Mouse (Mus musculus) midbrain, embryonic 15.5 days (tissue): ENCODE results near the gene Sdc3. TPM values are rescaled to one million over a fixed set of nuclear protein-coding genes. Genes with fewer than 3 reads are reported as not detected.

ENCODE experiments used
- ATAC-seq: fragments of 200-750 bp; cut with Nextera tagmentation; replicated peaks from 2 replicates; pipeline ENCODE4 v1.8.0; 2017; ENCODE audit warnings: moderate TSS enrichment
- H3K27ac ChIP-seq: fragments of 300-500 bp; sonication (generic); 2 replicates; pipeline ENCODE4 v1.5.1; 2015; ENCODE audit warnings: mild to moderate bottlenecking, inconsistent platforms
- H3K27me3 ChIP-seq: fragments of 300-500 bp; sonication (generic); replicated peaks from 2 replicates; pipeline ENCODE4 v1.6.1; 2015; ENCODE audit warnings: inconsistent platforms
- H3K36me3 ChIP-seq: fragments of 300-500 bp; sonication (generic); replicated peaks from 2 replicates; pipeline ENCODE4 v1.6.1; 2015; ENCODE audit warnings: inconsistent platforms
- H3K4me1 ChIP-seq: fragments of 300-500 bp; sonication (generic); 2 replicates; pipeline ENCODE4 v1.6.1; 2015; ENCODE audit warnings: inconsistent platforms
- H3K4me2 ChIP-seq: fragments of 300-500 bp; sonication (generic); 2 replicates; pipeline ENCODE4 v1.6.1; 2015; ENCODE audit warnings: inconsistent platforms, mild to moderate bottlenecking, moderate library complexity
- H3K4me3 ChIP-seq: fragments of 300-500 bp; sonication (generic); 2 replicates; pipeline ENCODE4 v1.5.1; 2015; ENCODE audit warnings: mild to moderate bottlenecking, inconsistent platforms
- H3K9ac ChIP-seq: fragments of 300-500 bp; sonication (generic); 2 replicates; pipeline ENCODE4 v1.6.1; 2015; ENCODE audit warnings: mild to moderate bottlenecking, inconsistent platforms
- H3K9me3 ChIP-seq: fragments of 300-500 bp; sonication (generic); 2 replicates; pipeline ENCODE4 v1.6.1; 2016; ENCODE audit warnings: inconsistent platforms
- whole genome bisulfite sequencing: fragments of 180-500 bp; shearing (Covaris S2); methylation state at CpG from one replicate; pipeline ENCODE4 v1.1.7; 2015; ENCODE audit warnings: mixed read lengths; 5-methylcytosine and 5-hydroxymethylcytosine counted together
- polyA plus RNA-seq: library from polyadenylated mRNA; unstranded; fragments of >200 nt; fragmentation: Nextera tagmentation; extraction: Ambion mirVana; gene quantifications from 2 replicates; pipeline ENCODE4 v1.2.1, GENCODE M21; 2015

Sdc3 gene
- polyA plus RNA-seq, 1 experiment from 2014 or later: 180 TPM

DNA sequence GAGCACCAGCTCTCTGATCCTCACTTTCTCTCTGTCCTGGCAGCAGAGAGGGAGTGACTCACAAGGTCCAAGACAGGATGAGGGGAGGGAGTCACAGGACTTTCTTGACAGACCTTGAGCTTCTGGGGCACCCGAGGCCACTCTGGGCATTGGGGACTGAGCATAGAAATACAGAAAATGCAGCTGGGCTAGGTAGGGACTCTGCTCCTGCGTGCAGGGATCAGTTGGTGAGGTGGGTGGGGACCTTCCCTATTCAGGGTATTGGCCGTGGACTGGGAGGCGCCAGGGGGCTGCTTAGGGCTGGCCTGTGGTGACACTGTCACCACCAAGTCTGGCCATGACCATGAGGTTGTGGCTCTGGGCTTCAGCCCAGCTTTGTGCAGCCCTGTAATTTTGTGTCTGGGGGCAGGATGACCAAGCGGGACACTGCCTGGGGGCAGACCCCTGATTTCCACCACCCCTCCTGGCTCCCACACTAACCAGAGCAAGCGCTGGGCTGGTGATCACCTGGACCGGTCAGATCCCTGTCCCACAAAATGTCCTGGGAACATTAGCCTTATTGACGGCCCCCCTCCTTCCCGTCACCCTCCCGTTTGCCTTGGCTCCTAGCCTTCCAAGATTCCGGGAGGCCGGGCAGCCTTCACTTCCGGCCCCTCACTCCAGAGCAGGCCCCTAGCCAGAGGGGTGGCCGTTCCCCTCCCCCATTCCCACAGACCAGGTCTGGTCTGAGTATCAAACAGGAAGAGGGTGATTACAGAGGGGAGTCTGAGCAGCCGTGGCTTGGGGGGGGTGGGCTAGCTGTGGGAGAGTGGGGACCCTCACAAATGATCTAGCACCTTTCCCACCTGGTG is 5.1 kb downstream of the Sdc3 start:
- no peak overlapping the region for H3K27ac ChIP-seq
- no peaks in the 10 kb centered on the region for H3K36me3 ChIP-seq
- WGBS: 36% methylated on average over 15 of the region's 15 CpGs
- peaks cover 72% of the 10 kb centered on the region for H3K4me1 ChIP-seq
- H3K27me3 ChIP-seq: no peaks in the 10 kb centered on the region
- H3K4me2 ChIP-seq: peak overlapping the region; percentile 28
- no peak overlapping the region for H3K4me3 ChIP-seq
- no peaks in the 10 kb centered on the region for H3K9me3 ChIP-seq
- ATAC-seq: no peak
- H3K9ac ChIP-seq: no peak overlapping the region

DNA sequence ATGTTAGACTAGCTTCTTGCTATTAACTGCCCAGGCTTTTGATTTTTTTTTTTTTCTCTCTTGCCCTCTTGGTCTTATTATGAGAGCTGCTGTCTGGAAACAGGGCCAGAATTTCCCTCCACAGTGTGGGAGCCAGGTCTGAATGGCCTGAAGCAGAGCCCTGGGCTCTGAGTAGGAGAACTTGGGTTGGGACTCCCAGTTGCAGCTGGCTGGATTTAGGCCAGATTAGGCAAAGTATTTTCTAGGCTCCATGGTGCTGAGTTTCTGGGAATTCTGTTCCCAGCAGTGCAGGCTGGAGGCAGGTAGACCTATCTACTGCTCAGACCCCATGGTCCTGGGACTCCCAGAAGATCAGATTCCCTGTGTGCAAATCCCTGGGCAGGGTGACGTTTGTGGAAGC is 6.1 kb downstream of the Sdc3 start:
- 53% methylated on average over 1 of the region's 1 CpGs for WGBS
- Histone ChIP-seq H3K4me3 (no peak overlapping the region), H3K36me3 (no peaks in the 10 kb centered on the region), H3K27me3 (no peaks in the 10 kb centered on the region), H3K9me3 (no peaks in the 10 kb centered on the region), H3K27ac (no peak overlapping the region), H3K4me2 (no peak overlapping the region), H3K4me1 (peaks cover 78% of the 10 kb centered on the region), H3K9ac (no peak overlapping the region)
- ATAC-seq: no peak

DNA sequence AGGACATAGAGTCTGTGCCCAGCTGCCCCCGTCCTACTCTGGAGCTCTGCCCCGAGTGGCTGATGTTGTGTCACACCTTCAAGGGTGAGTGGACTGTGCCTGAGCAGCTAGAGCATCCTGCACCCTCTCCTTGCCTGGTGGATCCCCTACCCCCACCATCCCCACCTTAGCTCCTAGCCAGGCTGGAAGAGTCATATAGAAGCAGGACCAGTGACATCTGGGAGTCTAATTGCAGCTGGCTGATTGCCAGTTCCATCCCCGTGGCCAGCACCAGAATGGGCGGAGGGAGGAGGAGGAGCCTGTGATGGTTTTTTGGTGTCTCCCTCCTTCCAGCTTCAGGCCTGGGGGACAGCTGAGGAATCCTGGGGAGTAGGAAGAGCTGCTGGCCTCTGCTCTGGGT is 6.8 kb downstream of the Sdc3 start:
- no peak overlapping the region for H3K4me2 ChIP-seq
- no peak overlapping the region for H3K27ac ChIP-seq
- no peaks in the 10 kb centered on the region for H3K36me3 ChIP-seq
- 37% methylated on average over 4 of the region's 4 CpGs for WGBS
- no peaks in the 10 kb centered on the region for H3K9me3 ChIP-seq
- H3K4me1 ChIP-seq: peaks cover 81% of the 10 kb centered on the region
- no peaks in the 10 kb centered on the region for H3K27me3 ChIP-seq
- no peak for ATAC-seq
- no peak overlapping the region for H3K9ac ChIP-seq
- H3K4me3 ChIP-seq: no peak overlapping the region

DNA sequence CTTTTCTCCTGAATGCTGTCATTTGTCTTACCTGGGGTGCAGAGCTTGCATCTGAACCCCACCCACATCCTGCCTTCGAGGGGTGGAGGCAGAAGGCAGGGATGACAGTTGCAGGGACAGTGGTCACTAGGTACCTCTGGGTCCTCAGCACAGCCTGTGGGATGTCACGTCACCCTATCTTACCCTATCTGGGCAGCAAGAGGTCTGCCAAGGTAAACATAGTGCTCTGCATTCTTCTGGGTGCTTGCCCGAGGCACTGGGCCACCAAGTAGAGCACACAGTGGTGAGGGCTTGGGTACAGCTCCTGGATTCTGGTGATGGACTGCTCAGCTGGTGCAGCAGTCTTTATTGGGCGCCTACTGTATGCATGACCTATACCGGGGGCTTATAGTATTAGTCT is 7.2 kb downstream of the Sdc3 start:
- H3K27me3 ChIP-seq: no peaks in the 10 kb centered on the region
- 83% methylated on average over 5 of the region's 5 CpGs for WGBS
- H3K36me3 ChIP-seq: no peaks in the 10 kb centered on the region
- H3K9me3 ChIP-seq: no peaks in the 10 kb centered on the region
- no peak overlapping the region for H3K27ac ChIP-seq
- peaks cover 81% of the 10 kb centered on the region for H3K4me1 ChIP-seq
- no peak overlapping the region for H3K4me2 ChIP-seq
- no peak overlapping the region for H3K4me3 ChIP-seq
- ATAC-seq: no peak
- H3K9ac ChIP-seq: no peak overlapping the region

DNA sequence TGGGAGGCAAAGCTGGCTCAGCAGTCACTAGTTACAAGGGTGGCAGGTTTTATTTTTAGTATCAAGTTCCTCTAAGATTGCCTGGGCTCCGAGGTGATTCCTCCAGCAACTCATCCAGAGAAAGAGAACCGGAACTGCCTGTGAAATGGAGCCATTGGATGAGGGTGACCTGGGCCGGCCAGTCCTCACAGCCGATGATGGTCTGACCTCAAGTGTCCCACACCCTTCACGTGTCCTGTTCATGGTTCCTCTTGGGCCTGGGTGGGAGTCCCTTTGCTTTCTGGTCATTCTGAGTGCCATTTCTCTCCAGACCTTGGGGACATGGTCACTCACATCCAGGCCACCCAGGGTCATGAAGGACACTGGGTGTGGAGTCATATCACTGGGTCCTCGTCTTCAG is 7.8 kb downstream of the Sdc3 start:
- 83% methylated on average over 6 of the region's 6 CpGs for WGBS
- H3K36me3 ChIP-seq: no peaks in the 10 kb centered on the region
- ATAC-seq: no peak
- peaks cover 81% of the 10 kb centered on the region for H3K4me1 ChIP-seq
- no peaks in the 10 kb centered on the region for H3K27me3 ChIP-seq
- no peaks in the 10 kb centered on the region for H3K9me3 ChIP-seq
- no peak overlapping the region for H3K4me2 ChIP-seq
- no peak overlapping the region for H3K9ac ChIP-seq
- no peak overlapping the region for H3K4me3 ChIP-seq
- no peak overlapping the region for H3K27ac ChIP-seq

DNA sequence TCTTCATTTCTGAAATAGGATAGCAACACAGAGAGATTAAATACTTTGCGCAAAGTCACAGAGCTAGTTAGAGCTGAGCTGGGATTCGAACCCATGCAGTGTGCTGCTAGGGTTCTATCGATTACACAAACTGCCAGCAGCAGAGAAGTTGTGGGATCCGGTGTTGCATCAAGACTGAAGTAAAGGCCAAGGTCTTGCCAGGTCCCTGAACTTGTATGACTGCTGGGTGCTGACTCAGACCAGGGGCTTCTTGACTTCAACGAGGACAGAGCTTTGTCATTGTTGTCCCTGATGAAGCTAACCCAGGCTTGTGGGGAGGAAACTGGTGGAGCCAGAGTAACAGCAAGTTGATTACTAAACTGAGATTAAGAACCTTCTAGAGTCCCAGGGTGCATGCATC is 8.9 kb downstream of the Sdc3 start:
- no peak overlapping the region for H3K9ac ChIP-seq
- H3K4me3 ChIP-seq: no peak overlapping the region
- no peak overlapping the region for H3K27ac ChIP-seq
- 90% methylated on average over 5 of the region's 5 CpGs for WGBS
- peaks cover 80% of the 10 kb centered on the region for H3K4me1 ChIP-seq
- H3K27me3 ChIP-seq: no peaks in the 10 kb centered on the region
- no peaks in the 10 kb centered on the region for H3K9me3 ChIP-seq
- no peak overlapping the region for H3K4me2 ChIP-seq
- no peaks in the 10 kb centered on the region for H3K36me3 ChIP-seq
- no peak for ATAC-seq

DNA sequence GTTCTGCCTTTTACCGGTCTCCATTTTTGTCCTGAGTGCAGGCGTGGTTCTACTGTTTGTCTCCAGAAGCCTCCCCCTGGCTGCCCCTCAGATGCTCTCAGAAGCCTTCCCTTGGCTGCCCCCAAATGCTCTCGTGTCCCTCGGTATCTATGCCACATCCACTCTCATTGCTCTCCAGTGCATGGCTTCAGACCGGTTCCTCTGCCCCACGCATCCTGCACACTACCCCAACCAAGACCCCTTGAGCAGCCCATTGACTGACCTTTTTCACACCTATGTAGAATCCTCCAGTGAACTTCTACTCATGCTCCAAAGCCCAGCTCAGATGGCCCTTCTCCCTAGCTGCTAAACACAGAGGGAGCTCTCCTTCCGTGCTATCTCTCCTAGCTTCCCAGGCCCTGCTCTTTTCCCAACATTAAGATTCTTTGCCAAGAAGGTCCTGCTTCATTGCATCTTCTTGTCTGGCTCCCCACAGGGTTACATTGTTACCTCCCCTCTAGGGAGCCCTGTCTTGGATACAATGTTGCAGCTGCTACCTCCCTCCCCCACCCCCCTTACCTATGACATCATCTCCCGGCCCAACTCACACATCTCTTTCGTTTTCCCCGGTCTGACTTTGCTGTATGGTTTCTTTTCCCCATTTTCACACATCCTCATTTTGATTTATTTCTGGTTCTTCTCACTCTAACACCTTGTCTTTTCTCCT is 9.4 kb downstream of the Sdc3 start:
- H3K27me3 ChIP-seq: no peaks in the 10 kb centered on the region
- H3K9me3 ChIP-seq: no peaks in the 10 kb centered on the region
- no peak overlapping the region for H3K9ac ChIP-seq
- H3K4me2 ChIP-seq: no peak overlapping the region
- no peak for ATAC-seq
- no peak overlapping the region for H3K4me3 ChIP-seq
- no peaks in the 10 kb centered on the region for H3K36me3 ChIP-seq
- H3K27ac ChIP-seq: no peak overlapping the region
- H3K4me1 ChIP-seq: peaks cover 75% of the 10 kb centered on the region
- 49% methylated on average over 10 of the region's 10 CpGs for WGBS

DNA sequence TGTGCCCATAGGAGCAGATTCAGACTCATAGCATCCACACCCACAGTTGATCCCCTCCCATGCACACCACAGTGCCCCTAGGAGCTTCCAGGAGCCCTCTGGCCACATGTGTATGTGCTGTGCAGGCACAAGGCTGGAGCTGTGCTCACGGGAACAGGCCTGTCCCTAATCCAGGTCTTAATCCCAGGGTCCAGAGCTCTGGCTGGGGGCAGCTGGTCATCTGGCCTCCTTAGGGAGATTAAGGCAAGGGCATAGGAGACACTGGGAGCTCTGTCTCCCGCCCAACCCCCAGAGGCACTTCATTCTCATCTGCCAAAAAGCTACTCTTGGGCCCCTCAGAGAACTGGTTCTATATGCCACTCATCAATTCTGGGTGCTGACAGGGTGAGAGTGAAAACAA is 11.3 kb downstream of the Sdc3 start:
- no peak for ATAC-seq
- WGBS: 48% methylated on average over 2 of the region's 2 CpGs
- Histone ChIP-seq H3K4me2 (no peak overlapping the region), H3K9me3 (no peaks in the 10 kb centered on the region), H3K9ac (no peak overlapping the region), H3K4me1 (peaks cover 66% of the 10 kb centered on the region), H3K4me3 (no peak overlapping the region), H3K36me3 (no peaks in the 10 kb centered on the region), H3K27ac (peak overlapping the region; percentile 77), H3K27me3 (no peaks in the 10 kb centered on the region)

DNA sequence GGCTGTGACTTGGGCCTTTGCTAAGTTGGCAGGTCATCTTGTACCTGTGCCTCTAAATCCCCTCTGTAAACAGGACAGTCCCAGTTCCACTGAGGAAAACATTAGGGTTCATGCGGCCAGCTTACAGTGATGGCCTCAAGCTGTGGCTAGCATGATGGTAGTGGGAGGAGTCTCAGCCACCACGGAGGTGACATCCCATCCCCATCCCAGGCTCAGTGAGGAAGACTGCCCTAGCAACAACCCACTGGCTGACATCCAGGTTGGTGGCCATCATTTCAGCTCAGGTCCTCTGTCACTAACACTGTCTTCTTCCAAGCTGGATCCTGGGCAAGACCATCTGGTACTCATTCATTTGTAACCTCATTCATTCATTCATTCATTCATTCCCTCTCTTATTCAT is 12.0 kb downstream of the Sdc3 start:
- peaks cover 64% of the 10 kb centered on the region for H3K4me1 ChIP-seq
- peak overlapping the region; percentile 77 for H3K27ac ChIP-seq
- no peaks in the 10 kb centered on the region for H3K36me3 ChIP-seq
- no peak overlapping the region for H3K4me2 ChIP-seq
- no peaks in the 10 kb centered on the region for H3K27me3 ChIP-seq
- WGBS: 58% methylated on average over 2 of the region's 2 CpGs
- no peaks in the 10 kb centered on the region for H3K9me3 ChIP-seq
- H3K4me3 ChIP-seq: no peak overlapping the region
- no peak overlapping the region for H3K9ac ChIP-seq
- no peak for ATAC-seq

DNA sequence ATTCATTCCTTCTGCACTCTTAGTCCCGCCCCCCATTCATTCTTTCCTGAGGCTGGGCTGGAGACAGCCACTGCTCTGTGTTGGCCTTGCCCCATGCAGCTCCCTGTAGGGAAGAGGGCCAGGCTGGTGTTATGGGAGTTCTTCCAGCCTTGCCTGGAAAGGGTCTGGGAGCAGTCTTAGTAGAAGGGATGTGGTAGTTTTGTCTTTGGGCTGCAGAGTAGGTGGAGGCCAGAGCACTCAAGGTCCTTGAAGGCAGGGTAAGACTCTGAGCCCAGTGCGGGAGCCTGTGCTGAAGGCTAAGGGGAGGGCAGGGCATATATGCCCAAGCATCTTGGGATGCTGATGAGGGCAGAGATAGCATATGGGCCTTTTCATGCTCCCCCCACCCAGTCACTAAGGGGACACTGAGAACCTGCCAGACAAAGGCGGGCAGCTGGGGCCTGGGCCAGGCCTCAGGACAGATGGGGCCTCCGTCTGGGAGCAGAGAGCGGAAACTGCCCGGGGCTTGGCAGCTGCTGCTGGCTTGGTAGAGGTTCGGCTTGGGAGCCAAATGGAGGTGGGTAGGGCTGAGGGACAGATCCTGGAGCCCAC is 12.5 kb downstream of the Sdc3 start:
- Histone ChIP-seq H3K27ac (peak overlapping the region; percentile 77), H3K4me3 (no peak overlapping the region), H3K4me2 (no peak overlapping the region), H3K9me3 (no peaks in the 10 kb centered on the region), H3K27me3 (no peaks in the 10 kb centered on the region), H3K36me3 (no peaks in the 10 kb centered on the region), H3K4me1 (peaks cover 66% of the 10 kb centered on the region), H3K9ac (no peak overlapping the region)
- peak; percentile 70 for ATAC-seq
- WGBS: 25% methylated on average over 7 of the region's 7 CpGs

DNA sequence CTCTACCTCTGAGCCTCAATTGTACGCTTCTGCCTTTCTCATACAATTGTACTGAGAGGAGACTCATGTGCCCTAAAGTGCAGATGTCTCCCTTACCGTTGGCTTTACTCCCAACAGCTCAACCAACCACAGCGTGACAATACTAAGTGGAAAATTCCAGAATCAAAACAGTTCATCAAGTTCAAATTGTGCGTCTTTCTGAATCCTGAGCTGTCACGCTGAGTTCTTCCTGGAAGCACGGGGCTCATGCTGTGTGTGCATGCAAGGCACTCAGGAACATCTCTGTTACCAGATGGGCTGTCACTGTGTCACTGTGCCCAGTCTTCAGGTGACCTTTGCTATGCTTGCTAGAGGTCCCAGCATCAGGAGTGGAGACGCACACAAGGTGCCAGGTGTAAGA is 13.4 kb downstream of the Sdc3 start:
- no peaks in the 10 kb centered on the region for H3K36me3 ChIP-seq
- H3K4me2 ChIP-seq: no peak overlapping the region
- WGBS: 56% methylated on average over 7 of the region's 7 CpGs
- ATAC-seq: no peak
- peaks cover 67% of the 10 kb centered on the region for H3K4me1 ChIP-seq
- H3K27ac ChIP-seq: peak overlapping the region; percentile 17; the same call in 1 of the 2 replicates
- H3K9me3 ChIP-seq: no peaks in the 10 kb centered on the region
- H3K27me3 ChIP-seq: no peaks in the 10 kb centered on the region
- no peak overlapping the region for H3K4me3 ChIP-seq
- no peak overlapping the region for H3K9ac ChIP-seq

DNA sequence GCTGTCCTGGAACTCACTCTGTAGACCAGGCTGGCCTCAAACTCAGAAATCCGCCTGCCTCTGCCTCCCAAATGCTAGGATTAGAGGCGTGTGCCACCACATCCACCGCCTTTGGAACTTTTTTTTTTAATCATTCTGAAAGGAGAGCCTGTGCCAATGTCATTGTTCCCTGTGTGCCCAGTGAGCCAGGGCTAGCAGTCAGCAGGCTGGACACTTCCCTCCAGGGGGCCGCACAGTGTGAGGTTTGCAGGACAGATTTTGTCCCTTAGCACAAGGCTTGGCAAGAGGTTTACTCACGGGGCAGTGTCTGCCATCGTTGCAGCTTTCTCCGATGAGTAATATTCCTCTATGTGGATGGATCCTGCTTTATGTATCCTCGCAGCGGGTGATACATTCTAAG is 14.4 kb downstream of the Sdc3 start:
- no peak overlapping the region for H3K4me3 ChIP-seq
- no peaks in the 10 kb centered on the region for H3K36me3 ChIP-seq
- no peak for ATAC-seq
- peaks cover 74% of the 10 kb centered on the region for H3K4me1 ChIP-seq
- H3K9me3 ChIP-seq: no peaks in the 10 kb centered on the region
- H3K9ac ChIP-seq: no peak overlapping the region
- no peak overlapping the region for H3K27ac ChIP-seq
- 91% methylated on average over 9 of the region's 9 CpGs for WGBS
- H3K4me2 ChIP-seq: no peak overlapping the region
- H3K27me3 ChIP-seq: no peaks in the 10 kb centered on the region
